Mouse (Mus musculus) midbrain, embryonic 13.5 days (tissue): ENCODE measurements at regions not wholly inside any gene's neighbourhood (a gene's known extent, or its start where the extent isn't known, plus 50 kb on each side); places are given as distances from the start of the nearest gene placed in this dataset.
A peak's percentile ranks its signal among the peaks of the same experiment; 100 is the strongest.

ENCODE experiments used
- ATAC-seq: fragments of 200-750 bp; cut with Nextera tagmentation; 2 replicates; pipeline ENCODE4 v1.8.0; 2017; ENCODE audit warnings: mild to moderate bottlenecking, moderate TSS enrichment, moderate library complexity
- H3K27ac ChIP-seq: fragments of 300-500 bp; sonication (generic); 2 replicates; pipeline ENCODE4 v1.5.1; 2015; ENCODE audit warnings: inconsistent platforms, mild to moderate bottlenecking, moderate library complexity
- H3K27me3 ChIP-seq: fragments of 300-500 bp; sonication (generic); 2 replicates; pipeline ENCODE4 v1.6.1; 2015; ENCODE audit warnings: mild to moderate bottlenecking, inconsistent platforms
- H3K36me3 ChIP-seq: fragments of 300-500 bp; sonication (generic); 2 replicates; pipeline ENCODE4 v1.6.1; 2015; ENCODE audit warnings: mild to moderate bottlenecking, inconsistent platforms
- H3K4me1 ChIP-seq: fragments of 300-500 bp; sonication (generic); replicated peaks from 2 replicates; pipeline ENCODE4 v1.6.1; 2015; ENCODE audit warnings: inconsistent platforms
- H3K4me2 ChIP-seq: fragments of 300-500 bp; sonication (generic); replicated peaks from 2 replicates; pipeline ENCODE4 v1.6.1; 2015; ENCODE audit warnings: moderate library complexity, mild to moderate bottlenecking, inconsistent platforms
- H3K4me3 ChIP-seq: fragments of 300-500 bp; sonication (generic); replicated peaks from 2 replicates; pipeline ENCODE4 v1.5.1; 2015; ENCODE audit warnings: mild to moderate bottlenecking, inconsistent platforms
- H3K9ac ChIP-seq: fragments of 300-500 bp; sonication (generic); replicated peaks from 2 replicates; pipeline ENCODE4 v1.6.1; 2015; ENCODE audit warnings: mild to moderate bottlenecking, inconsistent platforms
- H3K9me3 ChIP-seq: fragments of 300-500 bp; sonication (generic); 2 replicates; pipeline ENCODE4 v1.6.1; 2016; ENCODE audit warnings: mild to moderate bottlenecking, inconsistent platforms
- WGBS: fragments of 180-500 bp; shearing (Covaris S2); methylation state at CpG from one replicate; pipeline ENCODE4 v1.1.7; 2015; 5-methylcytosine and 5-hydroxymethylcytosine counted together

- no peak overlapping the region for H3K27ac ChIP-seq
- no peaks in the 10 kb centered on the region for H3K36me3 ChIP-seq
- peak; percentile 74 for ATAC-seq
- peak overlapping the region; percentile 28 for H3K4me2 ChIP-seq
- no peak overlapping the region; the same call in 1 of the 2 replicates for H3K4me3 ChIP-seq
- 21% methylated on average over 9 of the region's 9 CpGs for WGBS
- H3K27me3 ChIP-seq: peaks cover 82% of the 10 kb centered on the region
- no peak overlapping the region for H3K9ac ChIP-seq
- H3K9me3 ChIP-seq: no peaks in the 10 kb centered on the region
- peaks cover 21% of the 10 kb centered on the region for H3K4me1 ChIP-seq
Measured at GRCm38 (mm10) chr10:111658828-111659227, 152.7 kb downstream of the Phlda1 start.

- Histone ChIP-seq H3K27me3 (peaks cover 64% of the 10 kb centered on the region), H3K36me3 (no peaks in the 10 kb centered on the region), H3K4me3 (no peak overlapping the region), H3K27ac (no peak overlapping the region), H3K9ac (no peak overlapping the region), H3K4me2 (no peak overlapping the region), H3K4me1 (peaks cover 13% of the 10 kb centered on the region), H3K9me3 (no peaks in the 10 kb centered on the region)
- 84% methylated on average over 1 of the region's 1 CpGs for WGBS
- no peak for ATAC-seq
Measured at GRCm38 (mm10) chr10:111662665-111663064, 156.6 kb downstream of the Phlda1 start.

DNA sequence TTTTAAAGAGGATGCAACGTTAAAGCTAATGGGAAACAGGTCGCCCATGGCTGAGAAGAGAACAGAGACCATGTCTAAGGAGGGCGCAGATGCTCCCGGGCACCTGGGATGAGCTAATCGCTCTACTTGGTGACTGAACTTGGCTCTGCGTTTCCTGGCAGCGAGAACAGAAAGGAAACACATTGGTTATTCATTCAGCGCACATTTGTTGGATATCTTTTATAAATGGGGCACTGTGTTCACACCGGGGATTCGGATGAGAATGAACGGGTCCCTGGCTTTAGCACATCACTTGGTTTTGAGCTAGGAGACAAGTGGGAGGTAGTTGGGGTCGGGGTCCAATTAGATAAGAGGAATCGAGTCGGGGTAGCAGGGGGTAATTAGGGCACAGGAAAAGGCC, 159.7 kb downstream of the Phlda1 start:
- WGBS: 79% methylated on average over 14 of the region's 14 CpGs
- H3K9me3 ChIP-seq: no peaks in the 10 kb centered on the region
- H3K36me3 ChIP-seq: no peaks in the 10 kb centered on the region
- no peak overlapping the region for H3K27ac ChIP-seq
- H3K4me3 ChIP-seq: no peak overlapping the region
- H3K27me3 ChIP-seq: peaks cover 54% of the 10 kb centered on the region
- no peak overlapping the region for H3K9ac ChIP-seq
- 0 out of 2 replicates have a peak, but pooled peaks cover 4% of the 10 kb centered on the region for H3K4me1 ChIP-seq
- no peak overlapping the region for H3K4me2 ChIP-seq
- ATAC-seq: no peak

DNA sequence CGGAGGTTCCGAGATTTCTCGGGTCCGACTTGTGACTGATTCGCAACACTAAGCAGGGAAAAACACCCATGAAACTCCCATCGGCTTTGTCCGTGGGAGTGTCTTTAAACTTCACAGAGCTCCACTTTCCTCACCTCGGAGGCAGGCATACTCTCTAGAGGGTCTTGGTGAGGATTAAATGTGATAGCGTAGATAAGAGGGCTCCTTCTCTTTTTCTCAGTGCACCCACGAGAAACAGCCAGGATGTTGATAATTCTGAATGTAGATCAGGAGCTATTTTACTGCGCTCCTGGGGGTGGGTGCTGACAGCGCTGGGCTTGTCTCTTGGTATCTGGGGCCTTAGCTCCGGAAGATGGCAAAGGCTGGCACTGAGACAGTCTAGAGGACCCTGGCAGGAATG, 160.9 kb downstream of the Phlda1 start:
- WGBS: 87% methylated on average over 13 of the region's 13 CpGs
- Histone ChIP-seq H3K27me3 (peaks cover 43% of the 10 kb centered on the region), H3K9me3 (no peaks in the 10 kb centered on the region), H3K27ac (no peak overlapping the region), H3K4me3 (no peak overlapping the region), H3K36me3 (no peaks in the 10 kb centered on the region), H3K4me2 (no peak overlapping the region), H3K9ac (no peak overlapping the region), H3K4me1 (0 out of 2 replicates have a peak, but pooled peaks cover 4% of the 10 kb centered on the region)
- ATAC-seq: no peak

DNA sequence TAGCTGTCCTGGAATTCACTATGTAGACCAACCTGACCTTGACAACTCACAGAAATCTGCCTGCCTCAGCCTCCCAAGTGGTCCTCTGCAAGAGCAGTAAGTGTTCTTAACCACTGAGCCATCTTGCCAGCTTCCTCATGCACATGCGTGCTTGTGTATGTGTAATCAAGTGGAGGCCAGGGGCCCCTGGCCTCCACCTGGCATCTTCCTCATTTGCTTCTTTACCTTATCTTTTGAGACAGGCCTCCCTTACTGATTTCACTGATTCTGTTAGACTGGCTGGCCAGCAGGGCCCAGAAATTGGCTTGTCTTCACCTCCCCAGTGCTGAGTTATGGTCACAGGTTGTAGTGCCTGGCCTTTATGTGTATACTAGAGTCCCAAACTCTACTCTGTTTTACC, 162.6 kb downstream of the Phlda1 start:
- no peak for ATAC-seq
- Histone ChIP-seq H3K4me3 (no peak overlapping the region), H3K4me1 (peaks cover 10% of the 10 kb centered on the region; the same call in 1 of the 2 replicates), H3K27me3 (peaks cover 27% of the 10 kb centered on the region), H3K4me2 (no peak overlapping the region), H3K27ac (no peak overlapping the region), H3K36me3 (no peaks in the 10 kb centered on the region), H3K9ac (no peak overlapping the region), H3K9me3 (no peaks in the 10 kb centered on the region)
- WGBS: 100% methylated on average over 1 of the region's 1 CpGs

- peaks cover 12% of the 10 kb centered on the region; the same call in 1 of the 2 replicates for H3K4me1 ChIP-seq
- H3K4me2 ChIP-seq: no peak overlapping the region
- WGBS: 51% methylated on average over 6 of the region's 6 CpGs
- peaks cover 19% of the 10 kb centered on the region for H3K27me3 ChIP-seq
- no peaks in the 10 kb centered on the region for H3K36me3 ChIP-seq
- H3K27ac ChIP-seq: no peak overlapping the region
- no peak for ATAC-seq
- H3K4me3 ChIP-seq: no peak overlapping the region
- no peaks in the 10 kb centered on the region for H3K9me3 ChIP-seq
- H3K9ac ChIP-seq: no peak overlapping the region
Measured at GRCm38 (mm10) chr10:111669658-111670057, 163.6 kb downstream of the Phlda1 start.

GRCm38 (mm10) chr10:111670666-111671065, 164.6 kb downstream of the Phlda1 start:
- WGBS: 92% methylated on average over 14 of the region's 14 CpGs
- ATAC-seq: peak; percentile 43; the same call in 1 of the 2 replicates
- Histone ChIP-seq H3K4me2 (no peak overlapping the region), H3K9ac (no peak overlapping the region), H3K27me3 (0 out of 2 replicates have a peak, but pooled peaks cover 18% of the 10 kb centered on the region), H3K4me1 (peaks cover 12% of the 10 kb centered on the region; the same call in 1 of the 2 replicates), H3K27ac (no peak overlapping the region), H3K36me3 (no peaks in the 10 kb centered on the region), H3K4me3 (no peak overlapping the region), H3K9me3 (no peaks in the 10 kb centered on the region)

DNA sequence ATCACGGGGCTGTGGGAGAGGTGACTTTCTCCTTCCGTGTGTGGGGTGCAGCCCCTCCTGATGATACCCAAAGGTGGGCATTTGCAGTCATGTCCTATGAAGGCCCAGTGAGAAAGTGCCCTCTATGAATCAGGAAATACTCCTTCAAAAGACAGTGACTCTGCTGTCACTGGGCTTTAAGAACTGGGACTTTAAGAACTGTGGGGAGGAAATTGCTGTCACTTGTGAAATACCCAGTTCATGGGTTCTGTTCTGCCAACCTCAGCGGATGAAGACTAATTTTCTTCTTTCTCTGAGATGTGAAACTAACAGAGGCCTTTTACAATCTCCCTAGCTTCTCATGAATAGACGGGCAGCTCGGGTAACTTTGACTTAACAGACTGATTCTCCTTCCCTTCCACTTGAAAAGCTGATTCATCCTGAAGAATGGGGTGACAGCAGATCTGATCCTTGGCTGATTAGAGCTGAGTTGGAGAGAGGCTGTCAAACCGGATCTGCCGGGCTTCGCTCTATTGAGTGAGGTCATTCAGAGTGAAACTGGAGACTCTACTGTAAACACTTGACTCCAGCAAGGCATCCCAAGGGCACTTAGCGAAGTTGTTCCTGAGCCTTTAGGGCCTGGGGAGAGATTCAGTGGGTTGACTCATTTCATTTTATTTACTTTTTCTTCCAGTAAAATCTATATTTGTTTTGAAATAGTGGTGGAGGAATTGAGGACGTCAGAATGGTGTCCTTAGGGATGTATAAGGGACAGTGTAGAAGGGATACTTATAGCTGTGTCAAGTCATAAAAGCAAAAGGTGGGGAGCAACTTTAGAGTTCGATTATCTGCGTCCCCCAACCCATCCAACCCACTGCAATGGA, 166.6 kb downstream of the Phlda1 start:
- 0 out of 2 replicates have a peak, but pooled peaks have one; percentile 54 for ATAC-seq
- Histone ChIP-seq H3K4me3 (no peak overlapping the region), H3K4me1 (peaks cover 12% of the 10 kb centered on the region; the same call in 1 of the 2 replicates), H3K27ac (no peak overlapping the region), H3K4me2 (no peak overlapping the region), H3K36me3 (no peaks in the 10 kb centered on the region), H3K9ac (no peak overlapping the region), H3K9me3 (no peaks in the 10 kb centered on the region), H3K27me3 (0 out of 2 replicates have a peak, but pooled peaks cover 5% of the 10 kb centered on the region)
- 49% methylated on average over 12 of the region's 12 CpGs for WGBS

GRCm38 (mm10) chr10:111673317-111673610, 167.2 kb downstream of the Phlda1 start:
- Histone ChIP-seq H3K36me3 (no peaks in the 10 kb centered on the region), H3K4me2 (no peak overlapping the region), H3K4me1 (peaks cover 12% of the 10 kb centered on the region; the same call in 1 of the 2 replicates), H3K27me3 (0 out of 2 replicates have a peak, but pooled peaks cover 5% of the 10 kb centered on the region), H3K4me3 (no peak overlapping the region), H3K9ac (no peak overlapping the region), H3K9me3 (no peaks in the 10 kb centered on the region), H3K27ac (no peak overlapping the region)
- ATAC-seq: no peak

DNA sequence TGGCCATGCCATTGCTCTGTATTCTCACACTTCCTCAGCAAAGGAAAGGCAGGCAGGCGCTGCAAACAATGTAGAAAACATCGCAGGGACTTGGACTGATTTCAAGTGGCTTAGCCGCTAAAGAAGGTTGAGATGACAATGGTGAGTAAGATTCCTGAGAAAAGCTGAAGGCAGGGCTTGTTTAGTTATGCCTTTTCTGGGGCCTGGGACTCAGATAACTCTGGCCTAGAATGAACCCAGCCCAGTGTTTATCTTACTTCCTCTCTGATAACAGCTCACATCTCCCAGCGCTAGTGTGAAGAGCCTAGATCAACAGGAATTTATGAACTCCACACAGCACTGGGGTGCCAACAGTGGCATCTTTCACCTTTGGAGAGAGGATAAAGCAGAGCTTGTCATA, 170.2 kb downstream of the Phlda1 start:
- H3K27me3 ChIP-seq: no peaks in the 10 kb centered on the region

GRCm38 (mm10) chr10:111680919-111681318, 174.8 kb downstream of the Phlda1 start:
- Histone ChIP-seq H3K4me2 (no peak overlapping the region), H3K36me3 (no peaks in the 10 kb centered on the region), H3K27me3 (no peaks in the 10 kb centered on the region), H3K9me3 (no peaks in the 10 kb centered on the region), H3K9ac (no peak overlapping the region), H3K27ac (no peak overlapping the region), H3K4me1 (no peaks in the 10 kb centered on the region), H3K4me3 (no peak overlapping the region)
- no peak for ATAC-seq
- WGBS: 91% methylated on average over 4 of the region's 4 CpGs

More for the DNA sequence above, 170.2 kb downstream of the Phlda1 start:
- ATAC-seq: no peak
- peaks cover 8% of the 10 kb centered on the region; the same call in 1 of the 2 replicates for H3K4me1 ChIP-seq
- no peaks in the 10 kb centered on the region for H3K9me3 ChIP-seq
- no peak overlapping the region for H3K4me2 ChIP-seq
- WGBS: 53% methylated on average over 4 of the region's 4 CpGs
- no peaks in the 10 kb centered on the region for H3K36me3 ChIP-seq
- H3K27ac ChIP-seq: no peak overlapping the region
- H3K4me3 ChIP-seq: no peak overlapping the region
- no peak overlapping the region for H3K9ac ChIP-seq

- Histone ChIP-seq H3K4me2 (no peak overlapping the region), H3K4me1 (no peaks in the 10 kb centered on the region), H3K9ac (no peak overlapping the region), H3K9me3 (no peaks in the 10 kb centered on the region), H3K36me3 (no peaks in the 10 kb centered on the region), H3K27ac (no peak overlapping the region), H3K4me3 (no peak overlapping the region), H3K27me3 (no peaks in the 10 kb centered on the region)
- WGBS: 90% methylated on average over 10 of the region's 10 CpGs
- no peak for ATAC-seq
Measured at GRCm38 (mm10) chr10:111684409-111685346, 178.6 kb downstream of the Phlda1 start.
